Mouse (Mus musculus) liver, embryonic 14 days (tissue): ENCODE measurements around the gene Olfr709-ps1. TPM values are rescaled to one million over a fixed set of nuclear protein-coding genes. Genes with fewer than 3 reads are reported as not detected.

Experiments
- polyA plus RNA-seq: library from polyadenylated mRNA; depleted of rRNA; stranded (reverse); fragments of >200 nt; gene quantifications from 2 replicates; pipeline ENCODE4 v1.2.3, GENCODE M21; 2012; rRNA removed

Gene Olfr709-ps1
- polyA plus RNA-seq = not detected in 2 replicates

GRCm38 (mm10) chr7:106932119-106932518, at the start of gene Olfr709-ps1:
Gene Olfr709-ps1 (minus strand): TSS chr7:106932219.

GRCm38 (mm10) chr7:106975353-106975752, 43.3 kb upstream of the Olfr709-ps1 start, which contains the start of gene Olfr711:
Gene Olfr711 (minus strand): TSS chr7:106975453.

GRCm38 (mm10) chr7:106963837-106964236, 31.8 kb upstream of the Olfr709-ps1 start, which contains the start of gene Olfr6:
Gene Olfr6 (minus strand): TSS chr7:106963937.

GRCm38 (mm10) chr7:106948212-106948611, 16.2 kb upstream of the Olfr709-ps1 start, which contains the start of gene Olfr710:
Gene Olfr710 (minus strand): TSS chr7:106948312.

GRCm38 (mm10) chr7:106907676-106908075, 24.3 kb downstream of the Olfr709-ps1 start, which contains the start of gene Olfr1532-ps1:
Gene Olfr1532-ps1 (plus strand): TSS chr7:106908001.

GRCm38 (mm10) chr7:106901141-106901540, 30.9 kb downstream of the Olfr709-ps1 start, which contains the start of gene Olfr707:
Gene Olfr707 (minus strand): TSS chr7:106901241.

GRCm38 (mm10) chr7:106888062-106888461, 44.0 kb downstream of the Olfr709-ps1 start, which contains the start of gene Olfr706:
Gene Olfr706 (minus strand): TSS chr7:106888162.

GRCm38 (mm10) chr7:106876791-106877190, 55.2 kb downstream of the Olfr709-ps1 start, which contains the start of gene Olfr705:
Gene Olfr705 (minus strand): TSS chr7:106876891.

Other genes starting within 250 kb of the Olfr709-ps1 start
- gene Olfr694, start 240.4 kb downstream of the Olfr709-ps1 start, polyA plus RNA-seq = not detected in 2 replicates
- not detected in 2 replicates for gene Olfr695, start 215.8 kb downstream of the Olfr709-ps1 start, polyA plus RNA-seq
- gene Olfr697, start 189.8 kb downstream of the Olfr709-ps1 start, polyA plus RNA-seq = not detected in 2 replicates
- gene Olfr698, start 176.8 kb downstream of the Olfr709-ps1 start, polyA plus RNA-seq = not detected in 2 replicates
- gene Olfr699, start 139.0 kb downstream of the Olfr709-ps1 start, polyA plus RNA-seq = not detected in 2 replicates
- gene Olfr700, start 123.4 kb downstream of the Olfr709-ps1 start, polyA plus RNA-seq = not detected in 2 replicates
- not detected in 2 replicates for gene Olfr701, start 118.1 kb downstream of the Olfr709-ps1 start, polyA plus RNA-seq
- not detected in 2 replicates for gene Olfr702, start 98.3 kb downstream of the Olfr709-ps1 start, polyA plus RNA-seq
- not detected in 2 replicates for gene Olfr703, start 88.9 kb downstream of the Olfr709-ps1 start, polyA plus RNA-seq
- not detected in 2 replicates for gene Olfr704, start 69.0 kb downstream of the Olfr709-ps1 start, polyA plus RNA-seq
- gene Olfr705, start 55.3 kb downstream of the Olfr709-ps1 start, polyA plus RNA-seq = not detected in 2 replicates
- gene Olfr706, start 44.1 kb downstream of the Olfr709-ps1 start, polyA plus RNA-seq = not detected in 2 replicates
- gene Olfr707, start 31.0 kb downstream of the Olfr709-ps1 start, polyA plus RNA-seq = not detected in 2 replicates
- not detected in 2 replicates for gene Olfr1532-ps1, start 24.2 kb downstream of the Olfr709-ps1 start, polyA plus RNA-seq
- not detected in 2 replicates for gene Olfr710, start 16.1 kb upstream of the Olfr709-ps1 start, polyA plus RNA-seq
- not detected in 2 replicates for gene Olfr6, start 31.7 kb upstream of the Olfr709-ps1 start, polyA plus RNA-seq
- gene Olfr711, start 43.2 kb upstream of the Olfr709-ps1 start, polyA plus RNA-seq = not detected in 2 replicates
- gene Olfr2, start 73.9 kb upstream of the Olfr709-ps1 start, polyA plus RNA-seq = not detected in 2 replicates
- not detected in 2 replicates for gene Olfr713, start 99.0 kb upstream of the Olfr709-ps1 start, polyA plus RNA-seq
- not detected in 2 replicates for gene Olfr714, start 138.8 kb upstream of the Olfr709-ps1 start, polyA plus RNA-seq
- gene Olfr17, start 161.0 kb upstream of the Olfr709-ps1 start, polyA plus RNA-seq = not detected in 2 replicates
- not detected in 2 replicates for gene Olfr715b, start 178.2 kb upstream of the Olfr709-ps1 start, polyA plus RNA-seq
- gene Olfr715, start 198.9 kb upstream of the Olfr709-ps1 start, polyA plus RNA-seq = not detected in 2 replicates
- not detected in 2 replicates for gene Olfr716, start 206.1 kb upstream of the Olfr709-ps1 start, polyA plus RNA-seq
- gene Nlrp14, start 234.8 kb upstream of the Olfr709-ps1 start, polyA plus RNA-seq = not detected in 2 replicates